Mouse (Mus musculus) common myeloid progenitor, adult 5-6 weeks (primary cell): Measurements from ENCODE around the gene H2-D1. TPM values are rescaled to one million over a fixed set of nuclear protein-coding genes. Genes with fewer than 3 reads are reported as not detected.

Experiments used
- ATAC-seq: replicated peaks from 2 replicates; pipeline ENCODE4 v1.8.0; 2016; ENCODE audit warnings: low read depth, mild to moderate bottlenecking, moderate TSS enrichment, inconsistent platforms; ENCODE audit not compliant: poor library complexity, severe bottlenecking
- total RNA-seq: library from RNA; stranded (forward); fragments of 200-1000, 187-1606 nt; gene quantifications from 2 replicates; pipeline ENCODE4 v1.2.3, GENCODE M21; 2017

H2-D1 gene
- total RNA-seq, 1 experiment from 2014 or later = 466 TPM

- no peak for ATAC-seq
Measured at GRCm38 (mm10) chr17:35237504-35237903, 25.0 kb upstream of the H2-D1 start.

GRCm38 (mm10) chr17:35239700-35240099 lies 22.8 kb upstream of the H2-D1 start:
- no peak for ATAC-seq

GRCm38 (mm10) chr17:35240384-35241304 lies 21.9 kb upstream of the H2-D1 start:
- ATAC-seq = no peak

GRCm38 (mm10) chr17:35241305-35242014 lies 21.1 kb upstream of the H2-D1 start, which contains the start of gene Ddx39b:
Ddx39b (plus strand) TSS chr17:35241746.
- ATAC-seq = peak; percentile 64

GRCm38 (mm10) chr17:35242015-35242941 lies 20.3 kb upstream of the H2-D1 start:
- peak; percentile 50 for ATAC-seq

GRCm38 (mm10) chr17:35243086-35243485 lies 19.4 kb upstream of the H2-D1 start:
- ATAC-seq = 0 out of 2 replicates have a peak, but pooled peaks have one; percentile 4

GRCm38 (mm10) chr17:35244999-35245398 lies 17.5 kb upstream of the H2-D1 start:
- ATAC-seq = no peak

GRCm38 (mm10) chr17:35245731-35246623 lies 16.6 kb upstream of the H2-D1 start:
- ATAC-seq = no peak

- ATAC-seq = no peak
Measured at GRCm38 (mm10) chr17:35247144-35247543, 15.4 kb upstream of the H2-D1 start.

- no peak for ATAC-seq
Measured at GRCm38 (mm10) chr17:35248986-35249385, 13.5 kb upstream of the H2-D1 start.

GRCm38 (mm10) chr17:35249451-35250197 lies 12.9 kb upstream of the H2-D1 start:
- ATAC-seq = no peak

- ATAC-seq = no peak
Measured at GRCm38 (mm10) chr17:35250348-35251120, 12.0 kb upstream of the H2-D1 start.

GRCm38 (mm10) chr17:35251162-35251719 lies 11.3 kb upstream of the H2-D1 start:
- no peak for ATAC-seq

GRCm38 (mm10) chr17:35251981-35252380 lies 10.5 kb upstream of the H2-D1 start:
- ATAC-seq = no peak

GRCm38 (mm10) chr17:35252619-35253292 lies 9.8 kb upstream of the H2-D1 start:
- ATAC-seq = no peak

GRCm38 (mm10) chr17:35253293-35254093 lies 9.0 kb upstream of the H2-D1 start:
- ATAC-seq = no peak
